In genomic region chr11:53502039-53502765, GRCm38 (mm10) we compare ENCODE assay signal across 21 mouse cellular contexts. TPM values are rescaled to one million over a fixed set of nuclear protein-coding genes. Genes with fewer than 3 reads are reported as not detected.
DNase-seq lines count a peak whose midpoint lies in the region; ATAC-seq and TF ChIP-seq lines count a peak whose summit lies in the region.
"Had no signal": no experiment of that assay in that cellular context is flagged by ENCODE, and none has a peak within 500 bp of the region (broad histone marks: within the 10 kb centered on the region; RNA-seq: fewer than 3 reads in every experiment).

No protein-coding gene starts in this region.

- no peak for ATAC-seq in heart, postnatal 0 days (ENCODE audit: insufficient read depth, low read depth)
- no peak for ATAC-seq in liver, postnatal 0 days
- ATAC-seq in liver, embryonic 12.5 days: no peak
- ATAC-seq: forebrain, embryonic 16.5 days; inflammation-experienced regulatory T-cells, adult 6 months had no signal

- 61% methylated on average over 8 of the region's 8 CpGs for WGBS in heart, postnatal 0 days
- WGBS in liver, postnatal 0 days (ENCODE audit: insufficient replicate concordance): 56% methylated on average over 8 of the region's 8 CpGs
- 40% methylated on average over 8 of the region's 8 CpGs for WGBS in liver, embryonic 12.5 days (ENCODE audit: insufficient replicate concordance)

- no peak overlapping the region for H3K4me2 ChIP-seq in heart, postnatal 0 days (ENCODE audit: low read depth, low read length)
- no peak overlapping the region for H3K4me2 ChIP-seq in liver, postnatal 0 days (ENCODE audit: low read depth, low read length)
- H3K4me2 ChIP-seq in liver, embryonic 12.5 days: no peak overlapping the region
- H3K4me2 ChIP-seq: heart, embryonic 11.5 days; kidney, embryonic 15.5 days; liver, embryonic 15.5 days had no signal

- no peak for TF ChIP-seq EP300 in heart, postnatal 0 days (IDR thresholded peaks at IDR 0.05; ENCODE audit: low read depth)
- TF ChIP-seq EP300 in liver, postnatal 0 days (IDR thresholded peaks at IDR 0.05; ENCODE audit: low read depth): no peak
- TF ChIP-seq EP300 in MEL (IDR thresholded peaks at IDR 0.05; ENCODE audit: low read depth in 1 of 2, low read length in 2 of 2): no peak

- peak; percentile 56 for TF ChIP-seq RAD21 in MEL (IDR thresholded peaks at IDR 0.05; ENCODE audit: low read depth, low read length)

- H3K27me3 ChIP-seq in heart, postnatal 0 days (ENCODE audit: control insufficient read depth, insufficient read depth, low read length): no peaks in the 10 kb centered on the region
- H3K27me3 ChIP-seq in liver, postnatal 0 days (ENCODE audit: insufficient read depth, low read length): no peaks in the 10 kb centered on the region
- H3K27me3 ChIP-seq in liver, embryonic 12.5 days (replicated peaks): peaks cover 39% of the 10 kb centered on the region
- no peaks in the 10 kb centered on the region for H3K27me3 ChIP-seq in MEL (ENCODE audit: control insufficient read depth in 1 of 2, insufficient read depth in 2 of 2, low read length in 2 of 2)
- H3K27me3 ChIP-seq: kidney, embryonic 15.5 days had no signal

- H3K79me2 ChIP-seq in MEL (ENCODE audit: control insufficient read depth, insufficient read depth, low read length, poor library complexity): no peaks in the 10 kb centered on the region

- H3K27ac ChIP-seq in heart, postnatal 0 days (ENCODE audit: low read depth): no peak overlapping the region
- no peak overlapping the region for H3K27ac ChIP-seq in liver, postnatal 0 days (ENCODE audit: low read depth)
- no peak overlapping the region for H3K27ac ChIP-seq in liver, embryonic 12.5 days
- no peak overlapping the region for H3K27ac ChIP-seq in MEL (ENCODE audit: control insufficient read depth, low read depth, low read length)
- H3K27ac ChIP-seq: kidney, embryonic 15.5 days; liver, embryonic 15.5 days had no signal

- H3K4me1 ChIP-seq in heart, postnatal 0 days (ENCODE audit: control insufficient read depth, insufficient read depth): 0 out of 2 replicates have a peak, but pooled peaks cover 6% of the 10 kb centered on the region
- no peaks in the 10 kb centered on the region for H3K4me1 ChIP-seq in liver, postnatal 0 days (ENCODE audit: insufficient read depth)
- peaks cover 12% of the 10 kb centered on the region for H3K4me1 ChIP-seq in liver, embryonic 12.5 days
- H3K4me1 ChIP-seq in MEL (ENCODE audit: control insufficient read depth in 1 of 2, insufficient read depth in 2 of 2, low read length in 2 of 2): peaks cover 5 to 6% of the 10 kb centered on the region in 2 experiments; a peak in 2 of 4 replicates

- no peak overlapping the region for H3K9ac ChIP-seq in heart, postnatal 0 days (replicated peaks; ENCODE audit: low read depth, low read length)
- H3K9ac ChIP-seq in liver, postnatal 0 days (replicated peaks): no peak overlapping the region
- H3K9ac ChIP-seq in liver, embryonic 12.5 days: no peak overlapping the region
- H3K9ac ChIP-seq in MEL (ENCODE audit: control insufficient read depth, low read depth, low read length, poor library complexity, severe bottlenecking): no peak overlapping the region
- H3K9ac ChIP-seq: kidney, embryonic 15.5 days; liver, embryonic 15.5 days had no signal

- no peak overlapping the region for H3K4me3 ChIP-seq in heart, postnatal 0 days (ENCODE audit: low read depth, low read length)
- no peak overlapping the region for H3K4me3 ChIP-seq in liver, postnatal 0 days (ENCODE audit: low read depth, low read length)
- H3K4me3 ChIP-seq in liver, embryonic 12.5 days: no peak overlapping the region
- H3K4me3 ChIP-seq in MEL (ENCODE audit: control insufficient read depth in 1 of 2, insufficient read depth in 1 of 2, low read depth in 2 of 2, low read length in 2 of 2): no peak overlapping the region
- H3K4me3 ChIP-seq: erythroblast, embryonic 14.5 days; kidney, embryonic 15.5 days; liver, embryonic 15.5 days; myocyte had no signal

- H3K36me3 ChIP-seq in heart, postnatal 0 days (replicated peaks; ENCODE audit: control insufficient read depth, insufficient read depth, low read length): no peaks in the 10 kb centered on the region
- no peaks in the 10 kb centered on the region for H3K36me3 ChIP-seq in liver, postnatal 0 days (replicated peaks; ENCODE audit: insufficient read depth, low read length)
- H3K36me3 ChIP-seq in liver, embryonic 12.5 days: no peaks in the 10 kb centered on the region
- peaks cover 0 to 9% of the 10 kb centered on the region in 2 experiments; a peak in 2 of 4 replicates for H3K36me3 ChIP-seq in MEL (ENCODE audit: control insufficient read depth in 1 of 2, insufficient read depth in 2 of 2, low read length in 2 of 2)
- H3K36me3 ChIP-seq: kidney, embryonic 15.5 days; liver, embryonic 15.5 days had no signal

- TF ChIP-seq CTCF in heart, postnatal 0 days (IDR thresholded peaks at IDR 0.05; ENCODE audit: low read depth): peak; percentile 15; the same call in 1 of the 2 replicates
- peak; percentile 53 for TF ChIP-seq CTCF in liver, postnatal 0 days (IDR thresholded peaks at IDR 0.05; ENCODE audit: low read depth)
- peak; percentile 20 to 58 (median 46); a peak in 5 of 6 replicates for TF ChIP-seq CTCF in MEL (IDR thresholded peaks at IDR 0.05 in 2 of 3, conservative IDR thresholded peaks at IDR 0.05 in 1 of 3; ENCODE audit: control insufficient read depth in 1 of 3, insufficient read depth in 1 of 3, low read depth in 2 of 3, low read length in 3 of 3, poor library complexity in 1 of 3, severe bottlenecking in 1 of 3)

- no peaks in the 10 kb centered on the region for H3K9me3 ChIP-seq in heart, postnatal 0 days (replicated peaks; ENCODE audit: control insufficient read depth, low read length)
- no peaks in the 10 kb centered on the region for H3K9me3 ChIP-seq in liver, postnatal 0 days (ENCODE audit: low read length)
- no peaks in the 10 kb centered on the region for H3K9me3 ChIP-seq in liver, embryonic 12.5 days (replicated peaks)
- H3K9me3 ChIP-seq in MEL (replicated peaks; ENCODE audit: insufficient read depth, low read length): no peaks in the 10 kb centered on the region
- H3K9me3 ChIP-seq: kidney, embryonic 15.5 days; liver, embryonic 15.5 days had no signal

- TF ChIP-seq POLR2A in MEL (IDR thresholded peaks at IDR 0.05; ENCODE audit: control insufficient read depth in 1 of 2, insufficient read depth in 1 of 2, low read depth in 1 of 2, low read length in 2 of 2, poor library complexity in 1 of 2): no peak

- DNase-seq in heart, postnatal 0 days (ENCODE audit: low spot score): no peak
- no peak for DNase-seq in heart, postnatal 4 days
- DNase-seq in liver, postnatal 0 days: no peak
- DNase-seq in 416B (ENCODE audit: low read depth) (peak; percentile 67), MEL (ENCODE audit: low read depth, low spot score) (peak; percentile 56)
- DNase-seq in thymus, adult 18-20 months: no peak
- DNase-seq: adrenal gland, postnatal 14 days; cerebellum, adult 9-11 months; gastrocnemius, postnatal 14 days had no signal

RNA-seq across cellular contexts. Expression of gene Sept8, which starts 16.9 kb away (rescaled TPM):
- total RNA-seq in heart, postnatal 0 days (2014; rRNA removed; ENCODE audit: low replicate concordance): 47.1 and 55.8 TPM in 2 replicates
- polyA plus RNA-seq in heart, postnatal 0 days (2015; fragmentation: Nextera tagmentation; extraction: Ambion mirVana): 10.3 and 11.5 TPM in 2 replicates
- 10 to 100 TPM; 62.9 to 65.0 TPM for total RNA-seq in heart, postnatal 4 days (2021)
- 6.2 and 7.2 TPM in 2 replicates for polyA plus RNA-seq in liver, postnatal 0 days (2015; fragmentation: Nextera tagmentation; extraction: Ambion mirVana)
- polyA plus RNA-seq in liver, embryonic 12.5 days (2016; fragmentation: Nextera tagmentation; extraction: Ambion mirVana): 33.5 and 34.3 TPM in 2 replicates
- 199 and 278 TPM in 2 replicates for total RNA-seq in MEL (2012; rRNA removed)
- 100 to 1,000 TPM; 196 to 294 TPM for polyA plus RNA-seq in MEL (2012; ENCODE audit: insufficient read depth in 1 of 2, insufficient read length in 2 of 2, low read depth in 1 of 2, low replicate concordance in 2 of 2, missing spikeins in 1 of 2)

RNA-seq across cellular contexts. Expression of gene Sowaha, which starts 22.1 kb away (rescaled TPM):
- total RNA-seq in heart, postnatal 0 days (2014; rRNA removed; ENCODE audit: low replicate concordance): not detected in 2 replicates
- 0.04 and 0.08 TPM in 2 replicates for polyA plus RNA-seq in heart, postnatal 0 days (2015; fragmentation: Nextera tagmentation; extraction: Ambion mirVana)
- under 1 TPM; 0.07 to 0.27 TPM for total RNA-seq in heart, postnatal 4 days (2021)
- 7.4 and 7.9 TPM in 2 replicates for polyA plus RNA-seq in liver, postnatal 0 days (2015; fragmentation: Nextera tagmentation; extraction: Ambion mirVana)
- polyA plus RNA-seq in liver, embryonic 12.5 days (2016; fragmentation: Nextera tagmentation; extraction: Ambion mirVana): 9.8 and 10.1 TPM in 2 replicates
- total RNA-seq in MEL (2012; rRNA removed): not detected in 2 replicates
- not detected for polyA plus RNA-seq in MEL (2012; ENCODE audit: insufficient read depth in 1 of 2, insufficient read length in 2 of 2, low read depth in 1 of 2, low replicate concordance in 2 of 2, missing spikeins in 1 of 2)
- total RNA-seq: hematopoietic stem cell, adult 5-6 weeks; neutrophil, adult 5-6 weeks had no signal
- polyA plus RNA-seq: inflammation-experienced regulatory T-cells, adult 6 months; myocyte had no signal

RNA-seq across cellular contexts. Expression of gene Gm9945, which starts 22.2 kb away (rescaled TPM):
- total RNA-seq in heart, postnatal 0 days (2014; rRNA removed; ENCODE audit: low replicate concordance): not detected in 2 replicates
- not detected in 2 replicates for polyA plus RNA-seq in heart, postnatal 0 days (2015; fragmentation: Nextera tagmentation; extraction: Ambion mirVana)
- not detected for total RNA-seq in heart, postnatal 4 days (2021)
- 0.15 and 0.31 TPM in 2 replicates for polyA plus RNA-seq in liver, postnatal 0 days (2015; fragmentation: Nextera tagmentation; extraction: Ambion mirVana)
- 0.14 and 0.48 TPM in 2 replicates for polyA plus RNA-seq in liver, embryonic 12.5 days (2016; fragmentation: Nextera tagmentation; extraction: Ambion mirVana)
- total RNA-seq in MEL (2012; rRNA removed): not detected in 2 replicates
- not detected for polyA plus RNA-seq in MEL (2012; ENCODE audit: insufficient read depth in 1 of 2, insufficient read length in 2 of 2, low read depth in 1 of 2, low replicate concordance in 2 of 2, missing spikeins in 1 of 2)
- total RNA-seq: adrenal gland, postnatal 14 days; gastrocnemius, postnatal 14 days; hematopoietic stem cell, adult 5-6 weeks; neutrophil, adult 5-6 weeks had no signal
- polyA plus RNA-seq: erythroblast, embryonic 14.5 days; forebrain, embryonic 16.5 days; inflammation-experienced regulatory T-cells, adult 6 months; kidney, embryonic 15.5 days; myocyte had no signal

RNA-seq across cellular contexts. Expression of gene Gm9837, which starts 31.9 kb away (rescaled TPM):
- total RNA-seq in heart, postnatal 0 days (2014; rRNA removed; ENCODE audit: low replicate concordance): not detected in 2 replicates
- not detected in 2 replicates for polyA plus RNA-seq in heart, postnatal 0 days (2015; fragmentation: Nextera tagmentation; extraction: Ambion mirVana)
- not detected for total RNA-seq in heart, postnatal 4 days (2021)
- not detected in 2 replicates for polyA plus RNA-seq in liver, postnatal 0 days (2015; fragmentation: Nextera tagmentation; extraction: Ambion mirVana)
- not detected in 2 replicates for polyA plus RNA-seq in liver, embryonic 12.5 days (2016; fragmentation: Nextera tagmentation; extraction: Ambion mirVana)
- total RNA-seq in MEL (2012; rRNA removed): not detected in 2 replicates
- not detected for polyA plus RNA-seq in MEL (2012; ENCODE audit: insufficient read depth in 1 of 2, insufficient read length in 2 of 2, low read depth in 1 of 2, low replicate concordance in 2 of 2, missing spikeins in 1 of 2)
- total RNA-seq: adrenal gland, postnatal 14 days; gastrocnemius, postnatal 14 days; hematopoietic stem cell, adult 5-6 weeks; left cerebral cortex, postnatal 10 days; neutrophil, adult 5-6 weeks had no signal
- polyA plus RNA-seq: erythroblast, embryonic 14.5 days; forebrain, embryonic 16.5 days; heart, embryonic 11.5 days; inflammation-experienced regulatory T-cells, adult 6 months; kidney, embryonic 15.5 days; liver, embryonic 15.5 days; myocyte; urinary bladder, adult 2 months had no signal

RNA-seq across cellular contexts. Expression of gene Shroom1, which starts 45.2 kb away (rescaled TPM):
- 1.4 and 2.9 TPM in 2 replicates for total RNA-seq in heart, postnatal 0 days (2014; rRNA removed; ENCODE audit: low replicate concordance)
- polyA plus RNA-seq in heart, postnatal 0 days (2015; fragmentation: Nextera tagmentation; extraction: Ambion mirVana): 0.40 and 0.41 TPM in 2 replicates
- total RNA-seq in heart, postnatal 4 days (2021): 1 to 10 TPM in 1 of 2 experiments, under 1 TPM in 1; 0.93 to 1.1 TPM
- polyA plus RNA-seq in liver, postnatal 0 days (2015; fragmentation: Nextera tagmentation; extraction: Ambion mirVana): 5.5 TPM in 2 replicates
- polyA plus RNA-seq in liver, embryonic 12.5 days (2016; fragmentation: Nextera tagmentation; extraction: Ambion mirVana): 1.9 and 2.0 TPM in 2 replicates
- total RNA-seq in MEL (2012; rRNA removed): not detected in 2 replicates
- polyA plus RNA-seq in MEL (2012; ENCODE audit: insufficient read depth in 1 of 2, insufficient read length in 2 of 2, low read depth in 1 of 2, low replicate concordance in 2 of 2, missing spikeins in 1 of 2): under 1 TPM in 1 of 2 experiments, not detected in 1; 0.19 TPM
- total RNA-seq: hematopoietic stem cell, adult 5-6 weeks; neutrophil, adult 5-6 weeks had no signal
- polyA plus RNA-seq: erythroblast, embryonic 14.5 days had no signal

Comparison
In these comparisons a context has a peak if more than half of its experiments do, and no peak if none do; other contexts are left out.
1. DNase-seq: peak in 416B (single experiment) and MEL (single experiment); none in heart, postnatal 0 days (single experiment), heart, postnatal 4 days (single experiment), liver, postnatal 0 days (single experiment) and thymus, adult 18-20 months (0 of 2).
2. Peak in every context shown above with its lines, with median percentiles within 50 percentile points of each other: CTCF ChIP-seq.